Mouse (Mus musculus) c-Kit-negative CD71-positive TER-119-positive erythroid progenitor cells, embryonic 14.5 days (primary cell): ENCODE results near the gene Mrpl42.

Experiments used
- DNase-seq: peaks from one replicate; pipeline ENCODE4 v3.0.0-alpha.2; 2013; ENCODE audit warnings: low read depth, low spot score

Mrpl42 gene

DNA sequence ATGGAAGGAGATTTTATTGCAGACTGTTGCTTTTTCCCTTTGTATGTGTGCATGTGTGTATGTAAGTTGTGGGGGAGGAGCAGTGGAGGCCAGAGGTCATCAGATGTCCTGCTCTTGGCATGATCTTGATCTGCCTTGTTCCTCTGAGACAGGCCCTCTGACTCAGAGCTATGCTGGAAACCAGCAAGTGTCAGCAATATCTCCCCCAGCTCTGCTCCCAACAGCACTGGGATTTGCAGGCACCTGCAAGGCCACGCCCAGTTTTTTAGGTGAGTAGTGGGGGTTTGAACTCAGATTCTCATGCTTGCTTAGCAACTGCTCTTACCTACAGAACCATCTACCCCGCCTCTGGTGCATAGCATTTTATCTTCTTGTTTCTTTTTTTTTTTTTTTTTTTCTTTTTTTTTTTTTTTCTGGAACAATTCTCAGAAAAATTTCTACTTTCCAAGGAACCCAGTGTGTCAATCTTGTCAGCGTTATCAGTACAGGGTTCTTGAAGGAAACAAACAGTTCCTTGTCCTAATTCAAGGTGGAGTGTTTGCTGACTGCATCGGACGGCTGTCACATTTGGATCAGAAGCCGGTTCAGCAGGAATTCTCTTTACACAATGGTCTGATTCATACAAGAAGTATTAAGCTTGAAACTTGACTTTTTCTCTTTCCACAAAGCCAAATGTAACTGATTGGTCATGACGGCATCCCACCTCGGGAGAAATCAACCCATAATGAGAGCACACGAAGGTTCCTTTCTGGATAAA lies 43.5 kb downstream of the Mrpl42 start:
- DNase-seq, result no peak

DNA sequence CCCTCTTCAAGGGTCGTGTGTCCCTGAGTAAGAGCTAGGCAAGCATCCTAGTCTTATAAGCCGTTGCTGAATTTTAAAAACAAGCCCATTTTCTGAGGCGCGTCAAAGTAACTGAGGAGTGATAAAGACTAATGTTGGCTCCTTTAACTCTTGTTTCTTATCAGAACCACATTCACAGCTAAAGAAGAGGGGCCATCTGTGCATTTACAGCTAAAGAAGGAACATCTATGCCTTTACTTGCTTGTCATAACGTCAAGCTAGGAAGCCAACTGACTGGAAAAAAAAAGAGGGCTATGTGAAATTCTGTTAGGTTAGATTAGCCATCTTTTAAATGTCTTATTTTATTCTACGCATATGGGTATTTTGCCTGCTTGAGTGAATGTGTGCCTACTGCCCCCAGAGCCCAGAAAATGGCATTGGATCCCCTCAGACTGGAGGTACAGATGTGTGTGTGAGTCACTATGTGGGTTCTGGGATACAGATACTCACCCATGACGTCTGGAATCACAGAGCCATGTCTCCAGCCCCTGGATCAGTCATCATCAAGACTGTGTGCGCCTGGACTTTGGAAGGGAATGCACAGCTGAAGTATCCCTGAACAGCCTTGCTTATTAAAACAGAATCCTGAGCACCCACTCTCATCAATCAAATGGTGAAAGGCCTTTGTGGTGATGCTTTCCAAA lies 44.2 kb downstream of the Mrpl42 start:
- no peak for DNase-seq

DNA sequence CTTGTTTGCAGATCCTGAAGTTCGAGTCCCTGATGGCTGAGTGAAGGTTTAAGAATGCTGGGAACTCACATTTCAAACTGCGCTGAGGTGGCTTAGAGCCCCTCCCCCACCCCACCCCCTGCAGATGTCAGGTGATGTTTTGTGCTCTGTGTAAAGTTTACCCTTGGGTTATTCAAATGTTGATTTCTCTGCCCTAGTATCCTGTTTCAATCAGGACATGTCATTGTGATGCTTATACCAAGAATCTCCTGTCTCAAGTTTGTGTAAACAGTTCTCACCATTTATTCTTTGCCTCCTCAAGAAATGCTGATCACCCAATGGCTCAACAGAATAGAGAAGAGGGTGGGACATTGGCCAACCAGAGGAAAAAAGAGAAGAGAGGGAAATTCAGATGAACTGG lies 45.6 kb downstream of the Mrpl42 start:
- DNase-seq, result no peak

DNA sequence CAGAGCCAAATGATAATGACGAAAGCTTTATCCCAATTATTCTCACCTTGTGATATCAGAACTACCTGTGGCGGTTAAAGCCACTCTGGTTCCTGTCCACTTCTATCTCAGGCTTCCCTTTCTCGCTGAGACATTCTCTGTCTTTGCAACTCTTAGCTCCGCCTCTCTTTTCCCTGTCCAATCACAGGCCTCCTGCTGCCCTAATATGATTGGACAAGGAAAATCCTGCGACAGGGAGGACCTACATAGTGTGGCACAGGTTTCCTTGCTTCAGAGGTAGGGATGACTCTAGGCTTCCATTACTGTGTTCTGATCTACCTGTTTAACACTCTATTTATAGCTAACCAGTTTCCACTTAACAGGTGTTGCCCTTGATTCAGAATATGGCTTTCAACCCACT lies 48.5 kb downstream of the Mrpl42 start:
- DNase-seq, result no peak

DNA sequence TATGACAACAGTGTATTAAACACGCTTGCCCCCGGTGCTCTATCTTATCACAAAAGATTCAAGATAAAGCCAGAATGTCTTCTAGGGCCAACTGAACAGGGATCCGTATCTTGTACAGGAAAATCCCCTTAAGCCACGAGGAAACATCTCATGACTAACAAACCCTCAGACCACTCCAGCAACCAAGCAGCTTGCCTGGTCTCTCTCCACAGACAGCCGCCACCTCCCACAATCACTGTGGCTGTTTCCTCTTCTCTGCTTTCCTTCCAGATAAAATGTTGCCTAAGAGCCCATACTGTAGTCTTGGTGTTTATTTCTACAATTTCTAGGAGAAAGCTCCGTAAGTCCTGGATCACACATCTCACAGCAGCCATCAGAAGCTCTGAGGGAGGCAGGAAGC lies 52.7 kb downstream of the Mrpl42 start:
- DNase-seq, result no peak

DNA sequence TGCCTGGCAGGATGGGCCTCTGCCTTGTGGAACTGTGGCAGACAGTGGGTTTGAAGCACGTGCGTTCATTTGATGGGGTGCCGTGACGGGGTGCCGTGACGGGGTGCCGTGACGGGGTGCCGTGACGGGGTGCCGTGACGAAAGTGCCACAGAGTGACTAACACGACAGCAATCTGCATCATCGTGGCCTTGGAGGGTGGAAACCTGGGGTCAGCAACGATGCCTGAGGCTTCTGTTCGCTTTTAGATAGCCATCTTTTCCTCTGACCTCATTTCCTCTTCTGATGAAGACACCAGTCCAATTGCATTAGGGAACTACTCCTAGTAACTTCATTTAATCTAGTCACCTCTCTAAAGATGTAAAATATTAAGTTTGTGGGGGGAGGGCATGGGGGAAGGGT lies 53.8 kb downstream of the Mrpl42 start:
- no peak for DNase-seq

DNA sequence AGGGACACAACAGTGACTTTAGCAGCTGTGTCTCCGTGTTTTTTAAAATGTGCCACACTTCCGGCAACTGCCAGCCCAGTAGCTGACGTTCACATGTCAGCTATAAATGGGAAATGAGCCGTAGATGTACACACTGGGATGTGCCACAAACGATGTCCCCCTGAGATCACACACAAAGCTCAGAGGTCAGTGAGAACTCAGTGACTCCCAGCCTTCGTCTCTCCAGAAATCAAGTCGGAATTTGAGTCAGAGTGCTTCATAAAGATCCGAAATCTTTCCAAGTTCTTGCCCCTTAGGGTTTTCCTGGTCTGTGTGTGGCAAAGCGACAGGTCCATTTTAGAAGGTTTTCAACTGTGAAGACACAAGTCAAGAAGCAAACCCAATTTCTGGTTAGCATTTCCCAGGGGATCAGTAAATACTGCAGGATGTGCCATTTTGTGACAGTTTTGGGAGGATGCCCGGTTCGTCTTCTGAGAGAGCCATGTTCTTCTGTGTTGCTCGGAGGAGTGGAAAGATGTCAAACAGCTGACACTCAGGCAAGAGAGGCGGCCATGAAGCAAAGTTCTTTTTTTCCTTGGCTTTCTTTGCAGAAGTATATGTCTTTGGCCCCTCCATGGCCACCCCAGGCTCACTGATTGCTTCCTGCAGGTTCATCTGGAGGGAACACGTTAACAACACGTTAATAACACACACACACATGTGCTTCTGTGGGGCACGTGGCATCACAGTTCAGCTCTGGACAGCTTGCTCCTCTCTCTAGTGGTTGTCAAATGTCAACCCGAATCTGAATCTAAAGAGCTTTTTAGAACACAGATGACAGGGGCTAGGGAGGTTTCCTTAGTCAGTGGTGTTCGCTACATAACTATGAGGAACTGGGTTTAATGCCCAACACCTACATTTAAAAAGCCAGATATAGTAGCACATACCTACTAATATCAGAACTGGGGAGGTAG lies 56.4 kb downstream of the Mrpl42 start:
- no peak for DNase-seq

DNA sequence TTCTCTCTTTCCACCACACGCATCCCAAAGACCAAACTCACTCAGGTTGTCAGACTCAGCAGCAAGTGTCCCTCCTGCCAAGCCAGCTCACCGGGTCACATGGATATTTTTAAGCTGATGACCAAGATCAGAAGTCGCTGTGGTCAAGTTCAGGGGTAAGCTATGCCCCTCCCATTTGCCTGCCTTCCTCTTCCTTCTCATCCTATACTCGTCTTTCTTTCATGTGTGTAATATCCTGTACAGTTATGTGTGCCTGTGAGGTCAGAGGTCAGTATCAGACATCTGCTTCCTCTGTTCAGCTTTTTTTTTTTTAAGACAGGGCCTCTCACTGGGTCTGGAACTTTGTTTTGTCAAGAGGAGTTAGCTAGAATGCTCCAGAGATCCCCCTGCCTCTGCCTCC lies 59.4 kb downstream of the Mrpl42 start:
- DNase-seq, result no peak

DNA sequence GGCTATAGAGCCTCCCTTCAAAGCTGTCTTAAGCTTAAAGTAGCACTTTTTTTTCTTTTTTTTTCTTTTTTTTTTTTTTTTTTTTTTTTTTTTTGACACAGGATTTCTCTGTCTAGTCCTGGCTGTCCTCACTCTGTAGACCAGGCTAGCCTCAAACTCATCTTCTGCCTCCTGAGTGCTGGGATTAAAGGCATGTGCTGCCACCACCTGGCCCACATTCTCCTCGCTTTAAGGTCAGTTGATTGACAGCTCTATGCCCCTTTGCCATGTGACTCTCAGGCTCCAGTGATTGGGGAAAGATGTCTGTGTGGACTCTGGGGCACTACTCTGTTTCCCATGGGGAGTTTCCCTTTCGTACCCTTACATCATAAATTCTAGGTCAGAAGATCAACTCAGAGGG lies 61.2 kb downstream of the Mrpl42 start:
- DNase-seq, result no peak

DNA sequence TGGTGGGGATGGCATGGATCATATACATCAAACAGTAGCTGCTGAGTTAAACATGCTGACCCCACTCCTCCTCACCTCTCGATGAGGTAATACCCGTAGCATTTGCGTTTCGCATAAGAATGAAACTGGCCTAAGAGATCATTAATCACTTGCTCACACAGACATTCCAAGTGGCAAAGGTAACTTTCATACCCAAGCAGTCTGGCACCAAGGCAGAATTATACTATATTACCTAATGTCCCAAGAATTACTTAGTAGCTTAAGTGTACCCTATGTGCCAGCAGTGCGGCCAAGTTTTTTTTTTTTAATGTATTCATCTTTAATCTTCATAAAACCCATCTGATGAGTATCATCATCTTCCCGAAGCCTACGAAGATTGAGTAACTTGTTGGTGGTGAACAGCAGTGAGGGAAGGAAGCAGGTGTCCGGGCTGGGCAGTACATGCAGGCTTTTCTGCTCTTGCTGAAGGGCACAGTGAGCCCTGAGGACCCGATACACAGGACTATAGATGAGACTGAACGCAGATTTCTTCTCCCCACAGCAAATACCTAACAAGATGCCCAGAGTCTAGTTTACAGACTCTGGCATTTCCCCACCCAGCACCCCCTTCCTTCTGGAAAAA lies 61.9 kb downstream of the Mrpl42 start:
- no peak for DNase-seq

DNA sequence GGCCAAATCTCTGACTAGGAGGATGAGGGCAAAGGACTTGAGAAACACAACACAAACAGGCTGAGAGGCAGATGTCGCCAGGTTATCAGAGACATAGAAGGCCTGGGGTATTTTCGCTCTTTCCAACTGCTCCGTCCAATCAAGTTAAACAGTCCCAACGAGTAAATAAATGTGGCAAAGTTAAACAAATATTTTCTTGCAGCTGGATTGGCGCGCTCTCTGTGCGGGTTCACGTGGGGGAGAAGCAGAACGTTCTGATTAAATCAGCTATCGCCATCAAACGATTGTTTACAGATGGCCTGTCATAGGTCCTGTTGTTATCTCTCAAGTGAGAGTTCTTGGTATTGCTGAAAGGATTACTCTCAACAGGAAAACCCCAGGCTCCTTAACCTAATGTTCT lies 62.8 kb downstream of the Mrpl42 start:
- DNase-seq, result no peak
